Mouse (Mus musculus) kidney, adult 11 months (tissue): ENCODE data around the gene Rab40b.
"Not testable (repeated sequence)": the region's sequence is repeated elsewhere in the genome, so short reads cannot be mapped to it uniquely, and the experiment has no call there.

Source experiments
- DNase-seq: peaks from one replicate; pipeline ENCODE4 v3.0.0; 2022

Rab40b gene

DNA sequence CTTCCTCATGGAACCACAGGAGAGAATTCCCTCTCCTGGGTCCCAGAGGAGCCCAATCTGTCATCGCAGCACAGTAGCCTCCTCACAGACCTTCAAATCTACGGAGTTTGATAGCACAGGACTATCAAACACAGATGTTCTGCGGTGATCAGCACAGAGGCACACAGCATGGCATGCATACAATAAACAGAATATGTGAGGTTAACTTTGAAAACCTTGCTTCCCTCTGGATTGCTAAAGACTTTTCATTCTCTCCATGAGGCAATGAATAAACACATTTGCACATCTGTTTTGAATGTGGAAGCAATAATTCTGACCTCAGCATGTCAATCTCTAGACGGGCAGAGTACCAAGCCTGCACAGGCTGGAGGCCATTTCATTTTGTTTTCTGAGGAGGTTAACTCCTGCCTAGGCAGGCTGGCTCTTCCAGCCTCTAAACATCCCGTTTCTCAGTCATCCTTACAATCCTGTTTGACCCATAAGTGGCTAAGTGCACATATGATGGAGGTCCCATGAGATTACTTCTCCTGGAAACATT lies 20.8 kb downstream of the Rab40b start:
- no peak for DNase-seq

DNA sequence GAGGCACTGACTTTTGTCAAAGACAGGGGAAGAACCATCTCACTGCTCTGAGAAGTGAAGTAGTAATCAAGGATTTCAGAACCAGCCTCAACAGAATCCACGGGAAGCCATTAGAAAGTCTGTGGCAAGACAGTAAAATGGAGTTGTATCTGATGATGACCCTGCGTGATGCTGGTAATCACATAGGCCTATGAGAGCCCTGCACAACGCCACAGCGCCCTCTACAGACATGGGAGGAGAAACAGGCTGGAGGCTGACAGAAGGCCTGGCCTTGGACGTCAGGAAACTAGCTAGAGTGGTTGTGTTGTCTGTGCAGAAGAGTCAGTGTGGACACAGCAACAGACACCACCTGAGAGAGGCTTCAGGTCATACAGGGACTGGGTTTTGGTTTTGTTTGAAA lies 25.8 kb downstream of the Rab40b start:
- DNase-seq: no peak

DNA sequence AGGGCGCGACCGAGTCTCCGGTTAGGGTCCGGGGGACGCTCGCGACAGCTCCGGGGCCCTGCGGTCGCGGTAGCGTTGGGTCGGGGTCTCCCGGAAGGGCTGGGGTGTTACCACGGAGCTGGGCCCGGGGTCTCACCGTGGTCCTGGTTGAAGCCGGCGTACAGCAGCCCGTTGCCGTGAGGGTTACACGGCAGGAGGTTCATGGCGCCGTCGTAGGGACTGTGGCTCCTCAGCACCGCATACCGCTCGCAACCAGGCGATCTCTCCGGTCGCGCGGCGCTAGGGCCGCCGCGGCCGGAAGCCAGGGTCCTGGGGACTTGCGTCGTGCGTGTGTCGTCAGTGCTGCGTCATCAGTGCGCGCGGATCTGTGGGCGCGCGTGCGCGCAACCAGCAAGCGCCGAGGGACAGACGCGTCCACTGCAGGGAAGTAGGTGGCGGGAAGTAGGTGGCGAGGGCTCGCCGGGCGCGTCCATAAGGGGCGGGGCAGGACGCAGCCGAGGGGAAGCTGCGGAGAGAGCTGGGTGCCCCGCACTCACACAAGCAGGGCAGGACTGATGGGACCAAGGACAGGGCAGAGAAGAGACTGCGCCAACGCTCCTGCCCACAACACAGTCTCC lies 33.9 kb downstream of the Rab40b start, which contains the start of gene Wdr45b:
TSS of gene Wdr45b (minus strand) at position 355 of the 617 bp plus-strand sequence.
- DNase-seq: peak; percentile 96

DNA sequence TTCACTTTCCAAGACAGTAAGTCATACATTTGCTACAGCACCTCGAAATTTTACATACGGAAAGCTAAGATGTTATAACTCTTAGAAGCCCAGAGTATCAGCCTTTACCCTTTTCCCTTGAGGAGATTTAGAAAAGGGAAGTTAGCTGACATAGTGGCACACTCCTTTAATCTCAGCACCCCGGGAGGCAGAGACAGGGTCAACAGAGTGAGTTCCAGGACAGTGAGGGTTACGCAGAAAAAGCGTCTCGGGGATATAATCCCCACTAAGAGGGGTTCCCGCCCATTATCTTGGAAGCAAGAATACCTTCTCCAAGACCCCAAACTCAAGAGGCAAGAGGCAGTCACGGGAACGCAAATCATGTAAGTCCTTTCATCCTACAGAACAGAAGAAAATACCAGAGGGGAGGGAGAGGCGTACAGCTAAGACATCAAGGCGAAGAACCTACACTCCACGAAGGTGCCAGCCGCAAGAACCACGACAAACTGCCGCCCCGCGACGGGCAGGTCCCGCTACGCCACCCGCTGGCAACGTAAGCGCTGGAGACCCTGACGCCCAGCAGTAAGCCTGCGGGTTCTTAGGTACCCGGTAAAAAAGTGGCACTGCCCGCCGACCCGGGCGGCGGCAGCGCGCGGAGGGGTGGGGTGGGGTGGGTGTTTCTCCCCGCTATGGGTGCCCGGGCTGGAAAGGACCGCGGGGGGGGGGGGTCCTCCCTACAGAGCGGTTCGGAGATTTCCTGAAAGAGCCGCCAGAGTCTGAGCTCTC lies 34.5 kb downstream of the Rab40b start:
- DNase-seq: peak; percentile 21

DNA sequence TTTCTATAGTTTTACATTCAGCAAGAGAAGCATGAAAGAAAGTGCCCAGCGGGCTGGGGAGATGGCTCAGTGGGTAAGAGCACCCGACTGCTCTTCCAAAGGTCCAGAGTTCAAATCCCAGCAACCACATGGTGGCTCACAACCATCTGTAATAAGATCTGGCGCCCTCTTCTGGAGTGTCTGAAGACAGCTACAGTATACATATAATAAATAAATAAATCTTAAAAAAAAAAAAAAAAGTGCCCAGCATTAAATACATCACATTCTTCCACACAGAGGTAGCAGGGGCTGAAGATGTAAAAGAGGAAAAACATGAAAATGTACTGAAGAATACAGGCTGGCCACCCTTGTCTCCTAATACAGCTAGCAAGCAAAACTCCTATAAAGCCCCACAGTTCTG lies 39.3 kb downstream of the Rab40b start:
- DNase-seq: not testable (repeated sequence)

DNA sequence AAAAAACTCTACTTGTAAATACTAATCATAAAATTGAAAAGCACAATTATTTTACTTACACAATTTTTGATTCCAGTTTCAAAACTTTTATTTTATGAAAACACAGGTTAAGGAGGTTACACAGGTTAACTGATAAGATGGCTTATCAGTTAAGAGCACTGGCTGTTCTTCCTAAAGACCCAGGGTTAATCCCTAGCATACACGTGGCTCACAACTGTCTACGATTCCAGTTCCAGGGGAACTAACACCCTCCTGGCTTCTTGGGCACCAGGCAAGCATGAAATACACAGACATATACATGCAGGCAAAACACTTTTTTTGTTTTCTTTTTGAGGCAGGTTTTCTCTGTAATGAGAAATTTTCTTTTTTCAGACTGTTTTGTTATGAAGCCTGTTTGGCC lies 39.9 kb downstream of the Rab40b start:
- no peak for DNase-seq

DNA sequence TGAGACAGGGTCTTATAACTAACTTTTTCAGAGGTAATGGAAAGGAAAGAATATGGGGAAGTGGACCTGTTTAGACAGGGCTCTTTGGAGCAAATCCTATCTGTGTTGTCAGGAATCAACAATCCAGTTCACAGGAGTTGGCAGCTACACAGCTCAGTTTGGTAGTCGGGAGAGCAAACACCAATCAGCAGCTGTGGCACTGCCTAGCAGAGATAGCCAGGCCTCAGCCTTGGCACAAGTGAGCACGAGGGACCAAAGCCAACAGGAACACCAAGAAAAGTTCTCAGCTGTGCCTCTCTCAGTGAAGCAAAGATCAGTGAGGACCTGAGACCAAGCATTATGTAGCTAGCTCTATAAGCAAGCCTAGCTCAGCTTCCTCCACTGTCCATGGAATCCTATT lies 41.0 kb downstream of the Rab40b start:
- no peak for DNase-seq

DNA sequence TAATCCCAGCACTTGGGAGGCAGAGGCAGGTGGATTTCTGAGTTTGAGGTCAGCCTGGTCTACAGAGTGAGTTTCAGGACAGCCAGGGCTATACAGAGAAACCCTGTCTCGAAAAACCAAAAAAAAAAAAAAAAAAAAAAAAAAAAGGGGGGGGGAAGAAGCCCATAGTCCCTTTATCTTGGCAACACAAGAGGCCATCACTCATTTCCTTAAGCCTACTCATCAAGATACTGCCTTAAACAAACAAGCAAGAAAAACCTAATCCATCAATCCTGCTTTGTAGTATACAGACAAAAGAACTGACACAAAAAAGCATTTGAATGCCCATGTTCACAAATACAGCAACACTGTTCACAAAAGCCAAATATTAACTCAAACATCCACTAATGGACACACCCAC lies 45.6 kb downstream of the Rab40b start:
- DNase-seq: not testable (repeated sequence)

DNA sequence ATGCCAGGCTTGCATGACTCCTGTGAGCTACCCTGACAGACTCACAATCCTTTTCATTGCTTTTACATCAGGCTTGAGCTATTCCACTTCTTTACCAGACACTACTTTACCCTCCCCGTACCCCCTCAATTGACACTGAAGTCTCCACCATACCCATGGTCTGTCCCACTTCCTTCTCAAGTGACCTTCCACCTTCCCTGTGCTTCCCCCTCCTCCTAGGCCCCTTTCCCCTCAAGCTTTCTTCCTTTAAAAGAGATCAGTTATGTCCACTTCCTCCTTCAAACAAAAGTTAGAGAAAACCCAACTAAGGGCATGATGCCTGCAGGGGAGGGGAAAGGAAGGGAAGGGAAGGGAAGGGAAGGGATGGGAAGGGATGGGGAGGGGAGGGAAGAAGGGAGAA lies 47.8 kb downstream of the Rab40b start:
- no peak for DNase-seq

DNA sequence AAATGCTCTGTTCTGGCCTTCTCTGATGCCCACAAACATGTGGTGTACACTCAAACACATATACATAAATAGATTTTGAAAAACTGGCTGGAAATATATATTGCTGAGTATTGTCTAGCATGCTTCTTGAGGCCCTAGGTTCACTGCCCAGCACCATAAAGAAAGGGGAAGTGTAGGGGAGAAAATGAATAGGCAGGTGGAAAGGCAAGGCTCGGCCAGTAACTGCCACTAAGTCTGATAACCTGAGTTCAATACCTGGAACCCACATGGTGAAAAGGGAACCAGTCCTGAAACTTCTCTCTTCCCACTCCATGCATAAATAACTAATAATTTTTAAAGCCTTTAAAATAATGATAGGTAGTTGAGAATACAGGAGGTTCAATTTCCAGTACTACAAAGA lies 48.4 kb downstream of the Rab40b start:
- DNase-seq: no peak

DNA sequence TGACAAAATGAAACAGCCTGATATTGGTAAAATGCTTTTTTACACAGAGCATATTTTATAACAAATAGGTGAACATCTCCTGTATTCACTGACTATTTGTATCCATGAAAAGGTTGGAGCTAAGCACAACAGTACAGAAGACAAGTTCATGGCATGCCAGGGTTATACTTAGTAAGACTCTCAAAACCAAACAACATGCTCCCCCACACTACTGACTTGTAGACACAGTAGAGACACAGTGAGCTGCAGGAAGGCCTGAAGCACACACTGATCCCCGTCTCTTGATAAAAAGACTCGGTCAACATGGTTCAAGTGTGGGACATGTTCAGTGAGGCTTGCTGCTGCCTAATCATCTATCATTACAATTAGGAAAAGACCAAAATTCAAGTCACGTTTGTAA lies 56.4 kb downstream of the Rab40b start:
- no peak for DNase-seq

DNA sequence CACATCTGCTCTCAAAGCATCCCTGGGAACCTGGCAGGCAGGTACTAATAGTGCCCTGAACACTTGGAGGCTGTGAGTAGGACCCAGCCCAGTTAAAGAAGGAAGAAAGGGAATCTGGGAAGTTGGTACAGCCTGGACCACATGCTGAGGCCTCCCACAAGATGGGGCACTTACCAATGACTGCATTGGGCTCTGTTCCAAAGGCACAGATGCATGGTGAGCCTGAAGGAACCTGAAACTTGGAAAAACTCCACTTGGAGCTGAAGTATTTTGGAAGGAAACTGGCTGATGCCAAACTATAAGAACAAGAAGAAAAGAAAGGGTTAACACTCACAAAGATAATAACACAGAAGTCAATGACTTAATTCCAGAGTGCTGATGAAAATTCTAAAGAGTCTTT lies 59.4 kb downstream of the Rab40b start:
- DNase-seq: no peak

DNA sequence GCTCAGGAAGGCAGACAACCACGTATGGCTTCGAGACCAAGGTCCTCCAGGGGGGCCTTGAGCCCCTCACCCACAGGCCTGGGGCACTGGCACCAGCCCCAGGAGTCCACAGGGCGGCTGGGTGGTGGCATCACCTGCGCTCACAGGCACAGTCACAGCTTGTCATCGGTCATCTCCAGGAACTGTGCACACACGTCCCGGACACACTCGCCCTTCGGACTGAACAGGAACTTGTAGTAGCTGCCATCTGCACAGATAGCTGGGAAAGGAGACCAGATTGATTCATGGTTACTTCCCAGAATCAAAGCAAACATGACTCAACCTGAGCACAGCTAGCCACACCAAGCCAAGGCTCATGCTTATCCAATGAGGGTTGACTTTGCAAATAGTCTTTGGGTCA lies 59.8 kb downstream of the Rab40b start:
- no peak for DNase-seq

DNA sequence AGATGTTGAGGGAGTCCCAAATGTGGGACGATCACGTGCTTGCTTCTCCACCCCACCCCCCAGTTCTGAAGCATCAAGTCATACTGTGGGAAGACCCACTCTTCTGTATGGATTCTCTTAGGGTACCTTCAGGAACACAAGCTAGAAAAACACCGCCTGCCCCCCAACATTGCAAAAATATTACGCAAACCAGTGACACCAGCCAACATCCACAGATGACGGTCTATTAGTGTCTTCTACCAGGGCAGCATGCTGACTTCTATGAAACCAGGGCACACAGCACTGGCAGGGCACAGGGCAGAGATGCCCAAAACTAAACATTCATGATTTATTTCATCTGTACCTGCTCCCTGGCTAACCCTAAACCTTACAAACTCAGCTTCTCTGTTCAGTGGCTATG lies 61.4 kb downstream of the Rab40b start:
- DNase-seq: no peak

DNA sequence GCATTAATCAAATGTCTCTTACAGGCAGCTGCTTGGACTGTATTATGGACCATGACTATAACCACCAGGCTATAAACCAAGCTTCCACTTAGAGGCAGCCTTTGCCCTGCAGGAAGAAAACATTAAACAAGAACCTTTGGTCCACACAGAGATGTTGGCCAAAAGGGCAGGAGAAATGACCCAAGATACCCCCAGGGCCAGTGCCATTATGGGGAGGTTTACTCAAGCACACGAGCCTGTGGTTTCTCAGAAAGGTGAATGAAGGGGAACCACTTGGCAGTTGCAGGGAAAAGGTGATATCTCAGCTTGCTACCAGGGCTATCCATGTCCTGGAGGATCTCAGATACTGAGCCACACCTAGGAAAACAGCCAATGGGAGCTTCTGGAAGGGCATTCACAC lies 62.0 kb downstream of the Rab40b start:
- peak; percentile 81 for DNase-seq

DNA sequence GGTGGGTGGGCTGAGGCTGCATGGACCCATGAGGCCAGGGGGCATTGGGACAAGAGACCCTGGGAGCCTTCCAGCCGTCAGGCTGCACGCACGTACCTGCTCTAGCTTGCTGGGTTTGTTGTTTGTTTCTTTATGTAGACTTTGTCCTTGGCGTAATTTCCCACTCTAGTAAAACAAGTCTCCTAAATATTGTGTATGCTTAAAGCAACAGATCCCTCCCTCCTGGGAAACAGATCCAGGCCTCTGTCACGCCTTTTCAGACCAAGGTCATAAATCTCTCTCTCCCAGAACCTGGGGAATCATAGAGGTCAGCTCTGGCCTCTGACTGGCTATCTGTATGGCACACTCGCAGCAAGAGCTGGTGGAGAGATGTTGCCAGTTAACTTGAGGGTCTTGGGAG lies 80.3 kb downstream of the Rab40b start:
- not testable (repeated sequence) for DNase-seq

DNA sequence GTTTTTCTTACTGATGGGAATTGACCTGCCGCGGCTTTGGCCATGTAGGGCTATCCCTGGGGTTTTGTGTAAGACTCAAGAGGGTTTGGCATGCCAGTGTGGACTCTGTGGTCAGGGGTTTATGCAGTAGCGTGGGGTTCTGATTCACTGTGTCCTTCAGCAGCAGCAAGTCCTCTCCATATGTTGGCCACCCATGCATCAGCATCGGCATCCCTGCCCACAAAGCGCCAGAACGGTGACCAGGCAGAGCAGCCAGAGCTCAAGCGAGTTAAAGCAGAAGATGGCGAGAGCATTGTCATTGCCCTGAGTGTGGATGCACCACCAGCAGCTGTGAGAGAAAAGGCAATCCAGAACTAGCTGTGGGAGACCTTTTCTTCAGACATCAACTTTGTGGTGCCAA lies 81.4 kb downstream of the Rab40b start:
- no peak for DNase-seq
